Mouse (Mus musculus) adrenal gland, adult 2 months (tissue): Measurements from ENCODE around the gene Rad1. TPM values are rescaled to one million over a fixed set of nuclear protein-coding genes. Genes with fewer than 3 reads are reported as not detected.
"Not testable (repeated sequence)": the region's sequence is repeated elsewhere in the genome, so short reads cannot be mapped to it uniquely, and the experiment has no call there.

Experiments used
- DNase-seq: peaks from one replicate; pipeline ENCODE4 v3.0.0; 2021
- long read RNA-seq: library from polyadenylated mRNA; stranded (forward); transcript quantifications from one replicate; pipeline ENCODE4 v2.0.0, GENCODE M21; 2021
- polyA plus RNA-seq: library from polyadenylated mRNA; depleted of rRNA; stranded (reverse); fragments of >200 nt; gene quantifications from 2 replicates; pipeline ENCODE4 v1.2.3, GENCODE M21; 2012; rRNA removed
- total RNA-seq, 2 experiments: library from RNA; stranded (reverse); gene quantifications; 2 replicates each; pipeline ENCODE4 v1.2.3; 2021

Rad1 gene
- total RNA-seq (10 to 100 TPM; 12.5 to 15.1 TPM), polyA plus RNA-seq (4.1 and 5.2 TPM in 2 replicates)
- long read RNA-seq, transcript Rad1-201 (6 exons, 1,514 nt) = major isoform, 9 of 25 reads
- long read RNA-seq, partial matches to known transcripts = 7 of 25 reads
- long read RNA-seq, other reads (novel, unspliced or antisense) = 9 of 25 reads

GRCm38 (mm10) chr15:10485484-10486364, at the start of gene Rad1, which contains the start of gene Brix1:
TSS of gene Rad1 (plus strand) at chr15:10486018.
TSS of gene Brix1 (minus strand) at chr15:10485947.
- peak; percentile 95 for DNase-seq

GRCm38 (mm10) chr15:10436893-10437292, 48.9 kb upstream of the Rad1 start:
- no peak for DNase-seq

GRCm38 (mm10) chr15:10439963-10440362, 45.9 kb upstream of the Rad1 start:
- peak; percentile 45 for DNase-seq

GRCm38 (mm10) chr15:10441493-10441892, 44.3 kb upstream of the Rad1 start:
- DNase-seq = peak; percentile 11

GRCm38 (mm10) chr15:10442275-10442674, 43.5 kb upstream of the Rad1 start:
- no peak for DNase-seq

- peak; percentile 60 for DNase-seq
Measured at GRCm38 (mm10) chr15:10447102-10447501, 38.7 kb upstream of the Rad1 start.

- DNase-seq = no peak
Measured at GRCm38 (mm10) chr15:10460986-10461385, 24.8 kb upstream of the Rad1 start.

GRCm38 (mm10) chr15:10463555-10463954, 22.3 kb upstream of the Rad1 start:
- DNase-seq = no peak

GRCm38 (mm10) chr15:10464678-10465077, 21.1 kb upstream of the Rad1 start:
- DNase-seq = no peak

- DNase-seq = no peak
Measured at GRCm38 (mm10) chr15:10468761-10469160, 17.1 kb upstream of the Rad1 start.

- no peak for DNase-seq
Measured at GRCm38 (mm10) chr15:10469641-10470150, 16.1 kb upstream of the Rad1 start.

- peak; percentile 94 for DNase-seq
Measured at GRCm38 (mm10) chr15:10470151-10470831, 15.5 kb upstream of the Rad1 start, which contains the start of gene Dnajc21. TSS of gene Dnajc21 (minus strand) at chr15:10470516.

- no peak for DNase-seq
Measured at GRCm38 (mm10) chr15:10470941-10471340, 14.9 kb upstream of the Rad1 start.

GRCm38 (mm10) chr15:10486365-10486839, 584 bp downstream of the Rad1 start:
- DNase-seq = no peak

- DNase-seq = no peak
Measured at GRCm38 (mm10) chr15:10487246-10487645, 1.4 kb downstream of the Rad1 start.

- no peak for DNase-seq
Measured at GRCm38 (mm10) chr15:10490101-10490500, 4.3 kb downstream of the Rad1 start.

- no peak for DNase-seq
Measured at GRCm38 (mm10) chr15:10495944-10496343, 10.1 kb downstream of the Rad1 start.

GRCm38 (mm10) chr15:10496696-10497095, 10.9 kb downstream of the Rad1 start:
- not testable (repeated sequence) for DNase-seq

- no peak for DNase-seq
Measured at GRCm38 (mm10) chr15:10499593-10499992, 13.8 kb downstream of the Rad1 start.

- DNase-seq = no peak
Measured at GRCm38 (mm10) chr15:10500035-10500434, 14.2 kb downstream of the Rad1 start.

GRCm38 (mm10) chr15:10500838-10501719, 15.3 kb downstream of the Rad1 start:
- DNase-seq = peak; percentile 44
